Mouse (Mus musculus): ENCODE results near the gene Kpnb1.

Gene Kpnb1

GRCm38 (mm10) chr11:97142159-97142608 is 45.5 kb downstream of the Kpnb1 start:
- no peak for DNase-seq (ENCODE audit: low read depth, low spot score)

GRCm38 (mm10) chr11:97140811-97141210 is 46.9 kb downstream of the Kpnb1 start:
- no peak for DNase-seq (ENCODE audit: low read depth, low spot score)

- no peak for DNase-seq (ENCODE audit: low read depth, low spot score)
Measured at GRCm38 (mm10) chr11:97139256-97139655, 48.4 kb downstream of the Kpnb1 start.

- no peak for DNase-seq (ENCODE audit: low read depth, low spot score)
Measured at GRCm38 (mm10) chr11:97138554-97139226, 49.0 kb downstream of the Kpnb1 start.

GRCm38 (mm10) chr11:97133270-97133669 is 54.4 kb downstream of the Kpnb1 start:
- DNase-seq (ENCODE audit: low read depth, low spot score), result no peak

GRCm38 (mm10) chr11:97132185-97132584 is 55.5 kb downstream of the Kpnb1 start:
- no peak for DNase-seq (ENCODE audit: low read depth, low spot score)

GRCm38 (mm10) chr11:97131683-97132082 is 56.0 kb downstream of the Kpnb1 start:
- DNase-seq (ENCODE audit: low read depth, low spot score), result no peak

- no peak for DNase-seq (ENCODE audit: low read depth, low spot score)
Measured at GRCm38 (mm10) chr11:97130318-97130717, 57.4 kb downstream of the Kpnb1 start.

DNA sequence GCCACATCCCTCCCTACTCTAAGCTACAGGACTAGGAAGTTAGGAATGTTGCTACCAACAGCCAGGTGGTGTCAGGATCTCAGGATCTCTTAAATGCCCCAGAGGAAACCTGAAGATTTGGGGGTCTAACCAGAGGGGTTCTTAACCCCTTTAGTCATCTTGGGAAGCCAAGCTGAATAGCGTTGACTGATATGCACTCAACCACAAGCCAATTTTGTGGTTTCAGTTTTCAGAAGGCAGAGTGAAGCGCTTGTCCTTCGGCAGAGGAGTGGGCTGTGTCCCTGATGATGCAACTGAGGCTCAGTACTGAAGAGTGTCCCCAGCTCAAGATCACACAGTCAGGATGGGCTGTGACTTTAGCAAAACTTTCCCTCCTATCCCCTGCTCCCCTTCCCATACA is 58.7 kb downstream of the Kpnb1 start:
- no peak for DNase-seq (ENCODE audit: low read depth, low spot score)

DNA sequence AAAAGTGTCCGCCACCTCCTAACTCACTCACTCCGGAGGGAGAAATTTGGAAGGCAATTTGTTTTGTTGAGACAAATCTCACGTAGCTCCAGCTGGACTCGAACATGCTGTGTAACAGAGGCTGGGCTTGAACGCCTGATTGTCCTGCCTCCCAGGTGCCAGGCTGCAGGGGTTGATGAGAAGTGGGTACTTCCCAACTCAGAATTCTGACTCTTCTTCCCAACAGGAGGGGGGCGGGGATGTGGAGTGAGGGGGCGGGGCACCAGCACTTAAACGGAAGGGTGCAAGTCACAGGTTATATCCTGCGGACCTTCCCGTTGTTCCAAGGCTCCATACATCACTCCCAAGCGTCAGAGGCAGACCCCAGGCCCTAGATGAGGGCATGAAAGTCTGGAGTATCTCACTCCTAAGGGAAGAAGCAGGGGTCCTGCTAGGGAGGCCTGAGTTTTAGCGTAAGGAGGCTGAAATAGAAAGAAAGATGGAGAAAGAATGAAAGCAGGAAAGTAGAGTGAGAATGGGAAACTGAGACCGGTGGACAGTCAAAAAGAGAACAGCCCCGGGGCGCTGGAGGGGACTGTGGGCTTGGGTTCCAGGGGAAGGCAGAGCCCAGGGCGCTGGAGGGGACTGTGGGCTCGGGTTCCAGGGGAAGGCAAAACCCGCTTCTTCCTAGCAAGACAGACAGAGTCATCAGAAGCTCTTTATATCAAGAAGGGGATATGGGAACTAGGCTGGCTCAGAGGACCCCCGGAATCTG is 60.0 kb downstream of the Kpnb1 start:
- DNase-seq (ENCODE audit: low read depth, low spot score), result no peak

DNA sequence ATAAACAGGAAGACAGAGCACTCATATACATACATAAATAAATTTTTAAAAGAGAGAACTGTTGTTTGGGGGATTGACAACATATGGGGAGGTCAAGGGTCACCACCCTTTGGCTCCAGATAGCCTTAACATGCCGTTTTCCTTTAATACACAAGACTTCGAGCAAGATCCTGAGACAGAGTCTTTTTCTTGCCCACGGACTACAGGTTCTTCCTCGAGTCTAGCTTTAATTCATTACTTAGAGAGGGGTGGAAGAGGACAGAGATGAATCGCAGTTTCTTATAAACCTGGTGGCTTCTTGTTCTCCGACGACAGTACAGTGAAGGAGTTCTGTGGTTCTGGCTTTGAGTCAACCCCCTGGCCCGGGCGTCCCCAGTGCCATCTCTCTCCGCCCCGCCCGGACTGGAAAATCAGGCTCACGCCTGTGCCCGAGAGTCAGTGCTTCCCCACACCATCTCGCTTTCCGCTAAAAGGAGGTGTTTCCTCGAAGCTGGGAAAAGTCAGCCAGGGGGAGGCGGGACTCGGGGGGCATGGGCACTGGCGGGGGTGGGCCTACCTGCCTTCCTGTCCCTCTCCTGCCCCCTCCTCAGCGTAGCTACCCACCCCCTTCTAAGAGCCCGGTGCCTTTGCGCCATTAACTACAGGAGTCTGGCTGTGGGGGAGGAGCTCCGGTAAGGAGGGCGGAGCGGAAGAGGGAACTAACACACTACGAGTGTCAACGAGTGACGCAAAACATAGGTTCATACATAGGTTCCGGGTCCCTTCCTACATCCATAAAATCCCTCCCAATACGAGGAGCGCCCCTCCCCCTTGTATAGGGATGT is 60.8 kb downstream of the Kpnb1 start:
- no peak for DNase-seq (ENCODE audit: low read depth, low spot score)

DNA sequence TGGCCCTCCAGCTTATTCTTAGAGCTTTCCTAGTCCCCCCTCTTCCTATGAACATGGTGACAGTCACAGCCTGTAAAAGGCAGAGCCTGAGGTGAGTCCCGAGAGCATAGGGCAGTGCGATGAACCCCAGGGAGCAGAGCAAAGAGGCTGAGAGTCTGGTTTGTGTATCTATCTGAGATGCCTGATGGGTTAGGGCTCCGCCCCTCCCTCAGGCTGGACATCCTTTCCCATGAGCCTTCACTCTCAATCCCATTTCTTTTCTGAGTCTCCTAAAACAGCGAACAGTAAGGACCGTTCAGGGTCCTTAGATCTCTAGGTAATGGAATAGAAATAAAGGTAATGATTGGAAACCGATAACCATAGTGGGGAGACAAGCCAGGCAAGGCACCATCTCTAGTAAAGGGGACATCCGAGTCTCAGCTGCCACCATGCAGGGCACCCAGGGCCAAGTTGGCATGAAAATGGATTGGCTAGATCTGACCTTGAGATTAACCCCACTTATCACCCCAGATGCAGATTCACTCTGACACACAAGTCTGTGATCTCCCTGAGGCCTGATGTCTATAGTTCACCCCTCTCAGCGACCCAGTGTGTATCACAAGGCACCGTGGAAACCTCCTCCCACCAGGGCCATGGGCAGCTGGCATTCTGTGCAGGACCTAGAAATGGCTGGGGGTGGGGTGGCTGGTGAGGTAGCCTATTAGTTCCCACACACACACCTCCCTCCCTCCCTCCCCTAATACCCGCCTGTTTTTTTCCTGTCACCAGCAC is 63.2 kb downstream of the Kpnb1 start:
- no peak for DNase-seq (ENCODE audit: low read depth, low spot score)

DNA sequence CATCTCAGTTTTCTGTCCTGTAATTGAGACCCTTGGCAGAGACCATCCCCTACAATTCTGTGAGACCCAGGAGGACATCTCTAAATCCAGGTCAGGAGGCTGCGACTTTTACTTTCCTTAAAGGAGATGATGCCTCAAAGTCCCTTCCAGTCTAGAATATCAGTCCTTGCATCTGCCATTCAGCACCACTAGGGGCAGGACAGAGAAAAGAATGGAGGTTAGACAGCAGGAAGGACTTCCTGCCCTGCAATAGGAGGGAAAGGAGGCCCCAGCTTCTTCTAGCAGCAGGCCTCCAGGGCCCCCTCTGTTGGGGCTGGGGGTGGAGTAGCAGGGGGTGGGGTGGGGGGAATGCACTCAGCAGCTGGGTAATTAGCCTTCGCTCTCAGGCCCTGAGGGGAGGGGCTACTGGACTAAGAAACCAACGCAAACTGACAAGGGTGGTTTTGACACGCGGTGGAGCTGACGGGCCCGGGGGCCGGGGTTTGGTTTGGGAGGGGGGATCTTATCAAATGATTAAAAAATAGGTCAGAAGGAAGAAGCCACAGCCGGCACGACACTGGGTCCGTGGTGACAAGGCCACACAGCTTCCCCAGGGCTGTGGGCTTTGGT is 64.3 kb downstream of the Kpnb1 start:
- no peak for DNase-seq (ENCODE audit: low read depth, low spot score)

DNA sequence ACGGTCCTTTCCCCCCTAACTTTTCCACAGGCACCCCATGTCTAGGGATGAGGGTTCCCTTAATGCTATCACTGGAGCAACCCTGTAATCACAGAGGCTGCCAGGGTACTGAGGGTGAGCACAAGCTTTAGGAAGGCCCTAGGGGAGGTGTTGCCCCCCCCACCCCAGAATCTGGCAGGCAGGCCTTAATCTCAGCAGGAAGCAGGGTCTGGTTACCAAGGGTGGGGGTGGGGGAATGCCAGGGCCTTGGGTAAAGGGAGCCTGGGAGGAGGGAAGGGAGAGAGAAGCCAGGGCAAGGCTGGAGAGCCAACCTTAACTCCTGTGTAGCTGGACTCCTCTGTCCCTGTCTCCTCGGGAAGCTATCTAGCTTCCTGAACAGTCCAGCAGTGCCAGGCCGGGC is 67.0 kb downstream of the Kpnb1 start:
- DNase-seq (ENCODE audit: low read depth, low spot score), result no peak

- no peak for DNase-seq (ENCODE audit: low read depth, low spot score)
Measured at GRCm38 (mm10) chr11:97120221-97120620, 67.5 kb downstream of the Kpnb1 start.

DNA sequence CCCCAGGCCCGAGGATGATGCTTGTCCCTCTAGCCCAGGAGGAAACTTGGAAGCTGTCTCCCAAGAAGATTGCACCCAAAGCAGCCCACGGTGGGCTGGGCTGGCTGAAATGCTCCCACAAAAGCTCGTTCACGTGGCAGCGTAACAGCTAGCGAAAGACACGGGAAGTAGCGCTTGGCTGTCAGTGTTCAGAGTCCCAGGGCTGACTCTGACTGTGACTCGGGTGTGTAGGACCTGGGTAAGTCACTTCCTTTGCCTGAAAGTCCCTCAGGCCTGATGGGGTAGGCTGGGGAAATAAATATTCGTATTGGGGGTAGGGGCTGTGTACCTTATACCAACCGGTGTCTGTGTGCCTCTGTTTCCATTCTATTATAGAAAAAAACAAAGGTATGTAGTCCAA is 71.9 kb downstream of the Kpnb1 start:
- DNase-seq (ENCODE audit: low read depth, low spot score), result no peak

GRCm38 (mm10) chr11:97114671-97115601 is 72.7 kb downstream of the Kpnb1 start, which contains the start of gene Tbx21:
TSS of gene Tbx21 (minus strand) at chr11:97115331.
- DNase-seq (ENCODE audit: low read depth, low spot score), result no peak

DNA sequence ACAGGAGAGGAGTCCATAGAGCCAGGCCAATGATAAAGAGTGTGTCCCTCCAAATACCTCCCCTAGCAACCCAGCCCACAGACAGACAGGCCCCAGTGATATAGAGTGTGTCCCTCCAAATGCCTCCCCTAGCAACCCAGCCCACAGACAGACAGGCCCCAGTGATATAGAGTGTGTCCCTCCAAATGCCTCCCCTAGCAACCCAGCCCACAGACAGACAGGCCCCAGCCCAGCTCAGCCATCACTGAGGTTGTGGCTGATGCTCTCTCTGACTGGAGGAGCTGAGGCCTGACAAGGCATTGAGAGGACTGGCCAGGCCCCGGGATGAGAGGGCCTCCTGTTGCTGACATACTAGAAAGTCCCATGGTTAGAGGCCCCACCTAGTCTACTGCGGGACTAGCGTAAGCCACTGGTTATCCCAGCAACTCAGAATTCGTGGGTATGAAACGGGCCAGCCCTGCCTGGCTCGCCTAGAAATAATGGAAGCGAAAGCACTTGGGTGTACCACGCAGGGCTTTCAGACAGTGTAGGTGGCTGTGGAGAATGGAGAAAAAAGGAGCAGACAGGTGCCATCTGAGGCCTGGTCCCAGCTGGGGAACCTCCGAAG is 75.1 kb downstream of the Kpnb1 start:
- no peak for DNase-seq (ENCODE audit: low read depth, low spot score)

Measured in WW6 (cell line).